Mouse (Mus musculus): ENCODE results near the gene Ndrg3. TPM values are rescaled to one million over a fixed set of nuclear protein-coding genes. Genes with fewer than 3 reads are reported as not detected.
"Not testable (repeated sequence)": the region's sequence is repeated elsewhere in the genome, so short reads cannot be mapped to it uniquely, and the experiment has no call there.

Ndrg3 gene
- polyA plus RNA-seq, 2 experiments = 29.2 to 31.7 TPM

DNA sequence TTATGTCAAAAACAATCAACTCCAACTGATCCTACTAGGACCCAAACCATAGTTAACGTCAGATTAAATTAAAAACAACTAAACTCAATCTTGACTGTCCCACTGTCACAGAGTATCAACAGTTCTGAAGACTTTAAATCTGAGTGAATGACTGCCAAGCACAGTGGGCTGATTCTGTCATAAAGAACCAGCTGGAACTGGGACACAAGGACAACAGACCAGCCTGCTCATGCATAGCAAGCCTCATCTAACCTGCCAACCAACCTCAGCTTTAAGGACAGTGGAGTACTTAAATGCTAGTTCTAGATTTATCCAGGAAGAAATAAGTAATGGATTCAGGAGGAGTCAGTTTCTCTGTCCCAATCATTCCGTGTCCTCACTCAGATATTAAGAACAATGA lies 34.8 kb downstream of the Ndrg3 start:
- no peak overlapping the region for H3K4me2 ChIP-seq (ENCODE audit: low read depth)
- H3K36me3 ChIP-seq (replicated peaks; ENCODE audit: control insufficient read depth, insufficient read depth, low read depth) = peaks cover 3% of the 10 kb centered on the region
- no peak overlapping the region for H3K9ac ChIP-seq (replicated peaks)
- H3K27me3 ChIP-seq (ENCODE audit: control insufficient read depth, insufficient read depth, low read length) = no peaks in the 10 kb centered on the region
- H3K4me3 ChIP-seq (ENCODE audit: insufficient read depth in 1 of 2, low read depth in 2 of 2, low read length in 2 of 2) = no peak overlapping the region
- ATAC-seq (ENCODE audit: insufficient read depth) (no peak), DNase-seq (ENCODE audit: low read depth in 3 of 3, low spot score in 3 of 3) (no peak)
- peaks cover 35 to 39% of the 10 kb centered on the region in 2 experiments for H3K4me1 ChIP-seq (replicated peaks; ENCODE audit: control insufficient read depth in 2 of 2, insufficient read depth in 2 of 2, low read length in 1 of 2)
- H3K9me3 ChIP-seq (ENCODE audit: control insufficient read depth, low read length) = no peaks in the 10 kb centered on the region
- peak overlapping the region; percentile 19 for H3K27ac ChIP-seq
- TF ChIP-seq CTCF (IDR thresholded peaks at IDR 0.05; ENCODE audit: low read depth) = no peak
- no peak for TF ChIP-seq EP300 (IDR thresholded peaks at IDR 0.05; ENCODE audit: low read depth)
- 87% methylated on average over 2 of the region's 2 CpGs for WGBS (ENCODE audit: insufficient replicate concordance)

DNA sequence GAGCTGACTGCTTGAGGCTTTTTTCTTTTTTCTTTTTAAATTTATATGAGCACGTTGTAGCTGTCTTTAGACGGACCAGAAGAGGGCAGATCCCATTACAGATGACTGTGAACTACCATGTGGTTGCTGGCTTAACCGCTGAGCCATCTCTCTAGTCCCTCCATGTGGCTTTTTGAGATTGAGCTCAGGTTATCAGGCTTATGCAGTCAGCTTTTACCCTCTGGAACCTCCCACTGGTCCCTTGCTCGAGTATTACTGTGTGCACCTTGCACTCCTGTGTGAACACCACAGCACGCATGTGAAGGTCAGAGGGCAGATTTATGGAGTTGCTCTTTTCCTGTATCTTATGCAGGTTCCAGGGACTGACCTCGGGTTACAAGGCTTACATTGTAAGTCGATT lies 35.5 kb downstream of the Ndrg3 start:
- H3K27ac ChIP-seq = peak overlapping the region; percentile 74
- peak overlapping the region; percentile 42 for H3K4me2 ChIP-seq (ENCODE audit: low read depth)
- H3K9ac ChIP-seq (replicated peaks) = peak overlapping the region; percentile 23; the same call in 1 of the 2 replicates

DNA sequence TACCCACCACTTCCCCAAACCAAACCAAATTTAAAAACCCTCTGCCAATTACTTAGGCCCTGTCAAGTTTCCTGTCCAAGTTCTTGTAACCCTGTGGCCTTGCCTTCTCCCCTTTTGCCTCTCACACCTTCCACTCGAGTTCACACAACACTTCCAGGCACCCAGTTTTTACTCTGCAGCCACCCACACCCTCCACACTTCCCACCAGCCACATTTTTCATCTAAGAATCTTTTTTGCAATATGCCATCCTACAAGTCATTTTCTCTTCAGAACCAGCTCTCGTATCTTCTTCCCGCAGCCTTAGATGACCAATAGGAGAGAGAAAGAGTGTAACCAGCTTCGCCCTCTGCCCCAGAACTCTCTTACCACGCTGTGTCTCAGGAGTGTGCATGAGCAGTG lies 37.4 kb downstream of the Ndrg3 start:
- Histone ChIP-seq H3K9ac (replicated peaks) (no peak overlapping the region), H3K9me3 (ENCODE audit: control insufficient read depth, low read length) (no peaks in the 10 kb centered on the region), H3K27me3 (ENCODE audit: control insufficient read depth, insufficient read depth, low read length) (no peaks in the 10 kb centered on the region), H3K4me3 (ENCODE audit: insufficient read depth in 1 of 2, low read depth in 2 of 2, low read length in 2 of 2) (no peak overlapping the region), H3K4me2 (ENCODE audit: low read depth) (no peak overlapping the region), H3K27ac (no peak overlapping the region), H3K36me3 (replicated peaks; ENCODE audit: control insufficient read depth, insufficient read depth, low read depth) (peaks cover 3% of the 10 kb centered on the region), H3K4me1 (replicated peaks; ENCODE audit: control insufficient read depth in 2 of 2, insufficient read depth in 2 of 2, low read length in 1 of 2) (peaks cover 35 to 36% of the 10 kb centered on the region in 2 experiments)
- TF ChIP-seq EP300 (IDR thresholded peaks at IDR 0.05; ENCODE audit: low read depth) (no peak), CTCF (IDR thresholded peaks at IDR 0.05; ENCODE audit: low read depth) (no peak)
- WGBS (ENCODE audit: insufficient replicate concordance) = 77% methylated on average over 5 of the region's 5 CpGs
- no peak for DNase-seq (ENCODE audit: low read depth in 3 of 3, low spot score in 3 of 3)
- no peak for ATAC-seq (ENCODE audit: insufficient read depth)

More for the DNA sequence above, 35.5 kb downstream of the Ndrg3 start:
- Histone ChIP-seq H3K4me1 (replicated peaks; ENCODE audit: control insufficient read depth in 2 of 2, insufficient read depth in 2 of 2, low read length in 1 of 2) (peaks cover 35 to 39% of the 10 kb centered on the region in 2 experiments), H3K9me3 (ENCODE audit: control insufficient read depth, low read length) (no peaks in the 10 kb centered on the region), H3K4me3 (ENCODE audit: insufficient read depth in 1 of 2, low read depth in 2 of 2, low read length in 2 of 2) (no peak overlapping the region), H3K36me3 (replicated peaks; ENCODE audit: control insufficient read depth, insufficient read depth, low read depth) (peaks cover 3% of the 10 kb centered on the region), H3K27me3 (ENCODE audit: control insufficient read depth, insufficient read depth, low read length) (no peaks in the 10 kb centered on the region)
- DNase-seq (ENCODE audit: low read depth in 3 of 3, low spot score in 3 of 3) (peak; percentile 75 to 77 (median 76)), ATAC-seq (ENCODE audit: insufficient read depth) (peak; percentile 90)
- peak; percentile 30; the same call in 1 of the 2 replicates for TF ChIP-seq CTCF (IDR thresholded peaks at IDR 0.05; ENCODE audit: low read depth)
- TF ChIP-seq EP300 (IDR thresholded peaks at IDR 0.05; ENCODE audit: low read depth) = peak; percentile 84
- WGBS (ENCODE audit: insufficient replicate concordance) = 26% methylated on average over 7 of the region's 7 CpGs

DNA sequence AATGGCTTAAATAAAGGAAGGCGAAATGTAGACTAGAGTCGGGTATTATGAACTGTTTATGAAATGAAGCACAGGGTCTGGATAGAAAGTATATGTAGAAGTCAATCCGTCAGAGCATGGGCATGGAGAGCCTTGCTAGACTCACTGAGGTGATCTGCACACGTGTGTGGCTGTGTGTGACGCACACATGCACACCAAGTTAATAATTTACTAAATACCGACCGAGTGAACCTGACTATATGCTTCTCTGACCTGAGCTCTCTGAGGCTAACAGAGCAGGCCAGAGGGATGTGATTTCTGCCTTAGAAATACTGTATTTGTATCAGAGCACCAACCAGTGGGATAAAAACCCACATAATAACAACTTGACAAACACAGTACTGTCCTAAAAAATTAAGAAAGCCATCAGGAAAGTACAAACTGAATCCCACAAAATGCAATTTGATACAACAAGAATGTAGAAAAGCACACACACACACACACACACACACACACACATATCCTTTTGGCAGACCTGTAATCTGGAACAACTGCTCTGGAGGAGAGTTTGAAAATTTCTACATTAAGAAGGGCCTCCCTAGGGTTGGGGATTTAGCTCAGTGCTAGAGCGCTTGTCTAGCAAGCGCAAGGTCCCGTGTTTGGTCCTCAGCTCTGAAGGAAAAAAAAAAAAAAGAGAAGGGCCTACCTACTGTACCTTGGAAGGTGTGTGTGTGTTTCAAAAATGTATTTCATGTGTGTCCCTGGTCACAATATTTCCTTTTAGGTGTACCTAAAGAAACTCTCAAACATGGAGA lies 40.4 kb downstream of the Ndrg3 start:
- 78% methylated on average over 10 of the region's 10 CpGs for WGBS (ENCODE audit: insufficient replicate concordance)
- Histone ChIP-seq H3K27ac (no peak overlapping the region), H3K4me2 (ENCODE audit: low read depth) (no peak overlapping the region), H3K9ac (replicated peaks) (no peak overlapping the region), H3K4me3 (ENCODE audit: insufficient read depth in 1 of 2, low read depth in 2 of 2, low read length in 2 of 2) (no peak overlapping the region), H3K4me1 (replicated peaks; ENCODE audit: control insufficient read depth in 2 of 2, insufficient read depth in 2 of 2, low read length in 1 of 2) (peaks cover 11 to 12% of the 10 kb centered on the region in 2 experiments), H3K27me3 (ENCODE audit: control insufficient read depth, insufficient read depth, low read length) (no peaks in the 10 kb centered on the region), H3K9me3 (ENCODE audit: control insufficient read depth, low read length) (no peaks in the 10 kb centered on the region), H3K36me3 (replicated peaks; ENCODE audit: control insufficient read depth, insufficient read depth, low read depth) (peaks cover 6% of the 10 kb centered on the region)
- TF ChIP-seq EP300 (IDR thresholded peaks at IDR 0.05; ENCODE audit: low read depth) = no peak
- no peak for TF ChIP-seq CTCF (IDR thresholded peaks at IDR 0.05; ENCODE audit: low read depth)
- DNase-seq (ENCODE audit: low read depth in 3 of 3, low spot score in 3 of 3) = no peak
- ATAC-seq (ENCODE audit: insufficient read depth) = peak; percentile 42; the same call in 1 of the 2 replicates

DNA sequence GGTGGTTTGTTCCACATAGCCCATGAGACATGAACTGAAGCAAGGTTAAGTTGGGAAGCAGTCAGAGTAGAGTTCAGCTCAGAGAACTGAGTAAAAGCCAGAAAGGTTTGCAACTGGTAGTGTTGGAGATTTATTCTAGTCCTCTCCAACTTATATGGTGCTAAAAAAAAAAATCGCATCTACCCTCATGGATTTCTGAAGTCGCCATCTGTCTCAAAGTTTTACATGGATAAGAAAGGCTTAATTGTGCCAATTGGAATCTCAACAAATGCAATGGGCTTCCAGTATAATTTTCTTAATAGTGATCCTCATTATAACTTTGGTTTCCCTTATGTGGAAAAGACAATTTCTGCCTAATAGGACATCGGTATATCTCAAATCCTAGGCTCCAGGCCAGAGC lies 41.0 kb downstream of the Ndrg3 start:
- Histone ChIP-seq H3K4me1 (replicated peaks; ENCODE audit: control insufficient read depth in 2 of 2, insufficient read depth in 2 of 2, low read length in 1 of 2) (peaks cover 4 to 5% of the 10 kb centered on the region in 2 experiments), H3K27ac (no peak overlapping the region), H3K27me3 (ENCODE audit: control insufficient read depth, insufficient read depth, low read length) (no peaks in the 10 kb centered on the region), H3K4me2 (ENCODE audit: low read depth) (no peak overlapping the region), H3K36me3 (replicated peaks; ENCODE audit: control insufficient read depth, insufficient read depth, low read depth) (peaks cover 10% of the 10 kb centered on the region), H3K9ac (replicated peaks) (no peak overlapping the region), H3K4me3 (ENCODE audit: insufficient read depth in 1 of 2, low read depth in 2 of 2, low read length in 2 of 2) (no peak overlapping the region), H3K9me3 (ENCODE audit: control insufficient read depth, low read length) (no peaks in the 10 kb centered on the region)
- TF ChIP-seq EP300 (IDR thresholded peaks at IDR 0.05; ENCODE audit: low read depth) = no peak
- TF ChIP-seq CTCF (IDR thresholded peaks at IDR 0.05; ENCODE audit: low read depth) = no peak
- DNase-seq (ENCODE audit: low read depth in 3 of 3, low spot score in 3 of 3) (no peak), ATAC-seq (ENCODE audit: insufficient read depth) (no peak)
- WGBS (ENCODE audit: insufficient replicate concordance) = 90% methylated on average over 3 of the region's 3 CpGs

DNA sequence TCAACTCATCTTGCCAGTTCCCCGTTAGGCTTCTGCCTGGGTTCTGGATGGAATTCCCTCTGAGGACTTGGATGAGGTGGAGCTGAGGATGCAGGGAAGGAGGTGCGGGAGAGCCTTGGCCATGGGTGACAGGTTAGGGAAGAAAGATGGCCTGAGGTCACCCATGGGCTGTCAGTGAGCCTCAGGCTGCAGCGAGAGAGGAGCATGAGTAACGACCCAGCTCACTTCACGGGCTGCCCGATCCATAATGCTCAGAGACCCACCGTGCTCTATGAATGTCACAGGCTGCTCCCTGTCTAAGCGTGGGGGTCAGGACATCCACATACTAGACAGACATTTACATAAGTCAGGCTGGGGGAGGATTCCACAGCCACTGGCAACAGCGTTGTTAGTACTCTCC lies 50.3 kb downstream of the Ndrg3 start:
- H3K27ac ChIP-seq; ATAC-seq (ENCODE audit: insufficient read depth); H3K9ac ChIP-seq (replicated peaks); DNase-seq (ENCODE audit: low read depth in 3 of 3, low spot score in 3 of 3); H3K4me1 ChIP-seq (replicated peaks; ENCODE audit: control insufficient read depth in 2 of 2, insufficient read depth in 2 of 2, low read length in 1 of 2); H3K27me3 ChIP-seq (ENCODE audit: control insufficient read depth, insufficient read depth, low read length); H3K9me3 ChIP-seq (ENCODE audit: control insufficient read depth, low read length); H3K4me2 ChIP-seq (ENCODE audit: low read depth); H3K4me3 ChIP-seq (ENCODE audit: insufficient read depth in 1 of 2, low read depth in 2 of 2, low read length in 2 of 2): not testable (repeated sequence)
- WGBS (ENCODE audit: insufficient replicate concordance) = 90% methylated on average over 8 of the region's 9 CpGs
- H3K36me3 ChIP-seq (replicated peaks; ENCODE audit: control insufficient read depth, insufficient read depth, low read depth) = peaks cover 26% of the 10 kb centered on the region

DNA sequence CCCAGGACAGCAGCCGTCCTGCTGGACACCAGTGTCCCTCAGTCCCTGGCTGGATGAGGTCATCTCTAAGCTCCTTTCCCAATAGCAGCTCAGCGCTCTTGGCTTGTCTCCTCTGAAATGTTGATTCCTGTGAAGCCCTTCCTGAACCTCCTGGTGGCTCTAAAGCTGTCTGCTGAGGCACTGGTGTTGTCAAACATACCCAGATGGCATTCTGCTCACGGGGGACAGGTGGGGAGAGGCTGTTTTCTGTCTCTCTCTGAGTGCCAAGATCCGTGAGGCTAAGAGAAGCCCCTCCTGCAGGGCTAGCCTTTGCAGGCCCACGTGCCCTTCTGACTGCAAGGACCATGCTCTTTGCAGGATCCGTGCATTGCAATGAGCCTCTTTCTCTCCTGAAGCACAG lies 51.9 kb downstream of the Ndrg3 start:
- not testable (repeated sequence) for H3K27me3 ChIP-seq (ENCODE audit: control insufficient read depth, insufficient read depth, low read length); DNase-seq (ENCODE audit: low read depth in 3 of 3, low spot score in 3 of 3); H3K9ac ChIP-seq (replicated peaks); H3K4me1 ChIP-seq (replicated peaks; ENCODE audit: control insufficient read depth in 2 of 2, insufficient read depth in 2 of 2, low read length in 1 of 2); H3K4me3 ChIP-seq (ENCODE audit: insufficient read depth in 1 of 2, low read depth in 2 of 2, low read length in 2 of 2); H3K9me3 ChIP-seq (ENCODE audit: control insufficient read depth, low read length); H3K27ac ChIP-seq; ATAC-seq (ENCODE audit: insufficient read depth); H3K4me2 ChIP-seq (ENCODE audit: low read depth)
- H3K36me3 ChIP-seq (replicated peaks; ENCODE audit: control insufficient read depth, insufficient read depth, low read depth) = peaks cover 23% of the 10 kb centered on the region
- 83% methylated on average over 6 of the region's 6 CpGs for WGBS (ENCODE audit: insufficient replicate concordance)
